Mouse (Mus musculus) frontal cortex, postnatal 10 days (tissue): ENCODE data around the gene Gm10721.
A peak's percentile ranks its signal among the peaks of the same experiment; 100 is the strongest.
"Not testable (repeated sequence)": the region's sequence is repeated elsewhere in the genome, so short reads cannot be mapped to it uniquely, and the experiment has no call there.

Experiments
- DNase-seq, 2 experiments: peaks; one replicate each; pipeline ENCODE4 v3.0.0; 2022; ENCODE audit warnings: low spot score in 2 of 2, mixed read lengths in 1 of 2

Gm10721 gene

GRCm38 (mm10) chr9:3025653-3026052, 12.7 kb downstream of the Gm10721 start:
- peak; percentile 56 to 77 for DNase-seq

DNA sequence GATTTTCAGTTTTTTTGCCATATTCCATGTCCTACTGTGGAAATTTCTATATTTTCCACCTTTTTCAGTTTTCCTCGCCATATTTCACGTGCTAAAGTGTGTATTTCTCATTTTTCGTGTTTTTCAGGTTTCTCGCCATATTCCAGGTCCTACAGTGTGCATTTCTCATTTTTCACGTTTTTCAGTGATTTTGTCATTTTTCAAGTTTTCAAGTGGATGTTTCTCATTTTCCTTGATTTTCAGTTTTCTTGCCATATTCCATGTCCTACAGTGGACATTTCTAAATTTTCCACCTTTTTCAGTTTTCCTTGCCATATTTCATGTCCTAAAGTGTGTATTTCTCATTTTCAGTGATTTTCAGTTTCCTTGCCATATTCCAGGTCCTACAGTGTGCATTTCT, 13.2 kb downstream of the Gm10721 start:
- DNase-seq: not testable (repeated sequence)

GRCm38 (mm10) chr9:3026741-3027140, 13.8 kb downstream of the Gm10721 start:
- not testable (repeated sequence) for DNase-seq

DNA sequence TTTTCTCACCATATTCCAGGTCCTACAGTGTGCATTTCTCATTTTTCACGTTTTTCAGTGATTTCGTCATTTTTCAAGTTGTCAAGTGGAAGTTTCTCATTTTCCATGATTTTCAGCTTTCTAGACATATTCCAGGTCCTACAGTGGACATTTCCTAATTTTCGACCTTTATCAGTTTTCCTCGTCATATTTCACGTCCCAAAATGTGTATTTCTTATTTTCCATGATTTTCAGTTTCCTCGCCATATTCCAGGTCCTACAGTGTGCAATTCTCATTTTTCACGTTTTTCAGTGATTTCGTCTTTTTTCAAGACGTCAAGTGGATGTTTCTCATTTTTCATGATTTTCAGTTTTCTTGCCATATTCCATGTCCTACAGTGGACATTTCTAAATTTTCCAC, 14.3 kb downstream of the Gm10721 start:
- DNase-seq: not testable (repeated sequence)

DNA sequence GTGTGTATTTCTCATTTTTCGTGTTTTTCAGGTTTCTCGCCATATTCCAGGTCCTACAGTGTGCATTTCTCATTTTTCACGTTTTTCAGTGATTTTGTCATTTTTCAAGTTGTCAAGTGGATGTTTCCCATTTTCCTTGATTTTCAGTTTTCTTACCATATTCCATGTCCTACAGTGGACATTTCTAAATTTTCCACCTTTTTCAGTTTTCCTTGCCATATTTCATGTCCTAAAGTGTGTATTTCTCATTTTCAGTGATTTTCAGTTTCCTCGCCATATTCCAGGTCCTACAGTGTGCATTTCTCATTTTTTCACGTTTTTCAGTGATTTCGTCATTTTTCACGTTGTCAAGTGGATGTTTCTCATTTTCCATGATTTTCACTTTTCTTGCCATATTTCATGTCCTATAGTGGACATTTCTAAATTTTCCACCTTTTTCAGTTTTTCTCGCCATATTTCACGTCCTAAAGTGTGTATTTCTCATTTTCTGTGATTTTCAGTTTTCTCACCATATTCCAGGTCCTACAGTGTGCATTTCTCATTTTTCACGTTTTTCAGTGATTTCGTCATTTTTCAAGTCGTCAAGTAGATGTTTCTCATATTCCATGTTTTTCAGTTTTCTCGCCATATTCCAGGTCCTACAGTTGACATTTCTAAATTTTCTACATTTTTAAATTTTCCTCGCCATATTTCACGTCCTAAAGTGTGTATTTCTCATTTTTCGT, 16.5 kb downstream of the Gm10721 start:
- DNase-seq: peak in 1 of 2 experiments; percentile 62

DNA sequence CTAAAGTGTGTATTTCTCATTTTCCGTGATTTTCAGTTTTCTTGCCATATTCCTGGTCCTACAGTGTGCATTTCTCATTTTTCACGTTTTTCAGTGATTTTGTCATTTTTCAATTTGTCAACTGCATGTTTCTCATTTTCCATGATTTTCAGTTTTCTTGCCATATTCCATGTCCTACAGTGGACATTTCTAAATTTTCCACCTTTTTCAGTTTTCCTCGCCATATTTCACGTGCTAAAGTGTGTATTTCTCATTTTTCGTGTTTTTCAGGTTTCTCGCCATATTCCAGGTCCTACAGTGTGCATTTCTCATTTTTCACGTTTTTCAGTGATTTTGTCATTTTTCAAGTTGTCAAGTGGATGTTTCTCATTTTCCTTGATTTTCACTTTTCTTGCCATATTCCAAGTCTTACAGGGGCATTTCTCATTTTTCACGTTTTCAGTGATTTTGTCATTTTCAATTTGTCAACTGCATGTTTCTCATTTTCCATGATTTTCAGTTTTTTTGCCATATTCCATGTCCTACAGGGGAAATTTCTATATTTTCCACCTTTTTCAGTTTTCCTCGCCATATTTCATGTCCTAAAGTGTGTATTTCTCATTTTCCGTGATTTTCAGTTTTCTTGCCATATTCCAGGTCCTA, 17.9 kb downstream of the Gm10721 start:
- not testable (repeated sequence) for DNase-seq

DNA sequence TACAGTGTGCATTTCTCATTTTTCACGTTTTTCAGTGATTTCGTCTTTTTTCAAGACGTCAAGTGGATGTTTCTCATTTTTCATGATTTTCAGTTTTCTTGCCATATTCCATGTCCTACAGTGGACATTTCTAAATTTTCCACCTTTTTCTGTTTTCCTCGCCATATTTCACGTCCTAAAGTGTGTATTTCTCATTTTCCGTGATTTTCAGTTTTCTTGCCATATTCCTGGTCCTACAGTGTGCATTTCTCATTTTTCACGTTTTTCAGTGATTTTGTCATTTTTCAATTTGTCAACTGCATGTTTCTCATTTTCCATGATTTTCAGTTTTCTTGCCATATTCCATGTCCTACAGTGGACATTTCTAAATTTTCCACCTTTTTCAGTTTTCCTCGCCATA, 21.4 kb downstream of the Gm10721 start, which contains the start of gene Gm17535:
Gm17535 (plus strand) TSS at position 301 of the 400 bp plus-strand sequence.
- DNase-seq: not testable (repeated sequence)

DNA sequence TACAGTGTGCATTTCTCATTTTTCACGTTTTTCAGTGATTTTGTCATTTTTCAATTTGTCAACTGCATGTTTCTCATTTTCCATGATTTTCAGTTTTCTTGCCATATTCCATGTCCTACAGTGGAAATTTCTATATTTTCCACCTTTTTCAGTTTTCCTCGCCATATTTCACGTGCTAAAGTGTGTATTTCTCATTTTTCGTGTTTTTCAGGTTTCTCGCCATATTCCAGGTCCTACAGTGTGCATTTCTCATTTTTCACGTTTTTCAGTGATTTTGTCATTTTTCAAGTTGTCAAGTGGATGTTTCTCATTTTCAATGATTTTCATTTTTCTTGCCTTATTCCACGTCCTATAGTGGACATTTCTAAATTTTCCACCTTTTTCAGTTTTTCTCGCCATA, 23.6 kb downstream of the Gm10721 start, which contains the start of gene Gm10715:
Gm10715 (plus strand) TSS at position 301 of the 400 bp plus-strand sequence.
- not testable (repeated sequence) for DNase-seq

DNA sequence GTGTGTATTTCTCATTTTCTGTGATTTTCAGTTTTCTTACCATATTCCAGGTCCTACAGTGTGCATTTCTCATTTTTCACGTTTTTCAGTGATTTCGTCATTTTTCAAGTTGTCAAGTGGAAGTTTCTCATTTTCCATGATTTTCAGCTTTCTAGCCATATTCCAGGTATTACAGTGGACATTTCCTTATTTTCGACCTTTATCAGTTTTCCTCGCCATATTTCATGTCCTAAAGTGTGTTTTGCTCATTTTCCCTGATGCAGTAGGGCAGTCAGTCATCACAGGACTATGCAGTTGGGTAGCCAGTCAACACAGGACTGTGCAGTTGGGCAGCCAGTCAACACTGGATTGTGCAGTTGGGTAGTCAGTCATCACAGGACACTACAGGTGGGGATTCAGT, 25.2 kb downstream of the Gm10721 start:
- DNase-seq: not testable (repeated sequence)
